Mouse (Mus musculus): Measurements from ENCODE around the gene Hsp90aa1.

DNA sequence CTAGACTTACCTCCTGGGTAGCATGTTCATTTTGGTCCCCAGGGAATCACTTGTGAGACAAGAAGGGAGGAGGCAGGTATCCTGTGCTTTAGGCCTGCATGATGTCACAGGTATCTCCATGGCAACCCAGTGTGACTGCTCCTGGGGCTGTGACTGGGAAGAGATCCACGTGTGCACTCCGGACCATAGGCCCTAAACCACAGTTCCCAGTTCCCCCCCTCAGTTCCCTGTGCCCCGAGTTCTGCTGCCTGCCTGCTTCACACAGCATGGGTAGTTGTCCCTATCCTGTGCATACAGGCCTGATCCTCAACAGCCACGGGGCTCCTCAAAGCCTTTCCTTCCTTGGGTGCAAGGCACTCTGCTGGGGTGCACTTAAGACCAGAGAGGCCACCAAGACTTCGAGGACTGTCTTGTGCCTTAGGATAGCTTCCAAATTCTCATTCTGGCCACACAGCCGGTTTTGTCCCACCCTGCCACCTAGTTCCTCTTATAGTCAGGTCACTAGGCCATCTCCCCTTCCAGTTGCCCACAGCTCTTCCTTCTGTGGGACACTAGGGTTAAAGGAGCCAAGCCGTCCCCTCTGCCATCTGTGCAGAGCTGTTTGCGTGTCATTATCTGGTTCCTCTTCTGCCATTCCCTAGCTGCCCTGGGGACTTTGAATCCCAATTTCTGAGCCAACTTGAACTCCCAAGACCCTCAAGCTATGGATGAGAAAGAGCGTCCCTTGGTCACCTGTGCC, 19.8 kb downstream of the Hsp90aa1 start, which contains the start of gene 1700001K19Rik:
- no peak for TF ChIP-seq CHD1 (IDR thresholded peaks at IDR 0.05; ENCODE audit: low read depth, low read length)
- TF ChIP-seq EP300 (IDR thresholded peaks at IDR 0.05; ENCODE audit: low read length), result no peak
- TF ChIP-seq POLR2A (IDR thresholded peaks at IDR 0.05; ENCODE audit: low read depth, low read length), result no peak
- TF ChIP-seq MYC (IDR thresholded peaks at IDR 0.05; ENCODE audit: low read depth, low read length), result no peak
- TF ChIP-seq POLR2AphosphoS2 (IDR thresholded peaks at IDR 0.05; ENCODE audit: low read depth, low read length), result no peak
- no peak for TF ChIP-seq CHD2 (IDR thresholded peaks at IDR 0.05; ENCODE audit: low read length)
- TF ChIP-seq CTCF (conservative IDR thresholded peaks at IDR 0.05 in 1 of 2, IDR thresholded peaks at IDR 0.05 in 1 of 2; ENCODE audit: low read depth in 2 of 2, low read length in 2 of 2), result no peak
- TF ChIP-seq MAX (IDR thresholded peaks at IDR 0.05; ENCODE audit: low read length), result no peak
- no peak for TF ChIP-seq ZKSCAN1 (IDR thresholded peaks at IDR 0.05; ENCODE audit: borderline replicate concordance, low read depth, low read length)
- TF ChIP-seq ELF1 (IDR thresholded peaks at IDR 0.05; ENCODE audit: low read depth, low read length), result no peak
- TF ChIP-seq E2F4 (IDR thresholded peaks at IDR 0.05; ENCODE audit: insufficient replicate concordance, low read depth, low read length), result no peak
- TF ChIP-seq JUND (conservative IDR thresholded peaks at IDR 0.05; ENCODE audit: low read depth, low read length), result no peak
- no peak for TF ChIP-seq PAX5 (IDR thresholded peaks at IDR 0.05; ENCODE audit: low read length)
- TF ChIP-seq SIN3A (IDR thresholded peaks at IDR 0.05; ENCODE audit: low read length), result no peak

Measured in CH12.LX (cell line).